Mouse (Mus musculus) cortical plate, adult 2 months (tissue): Measurements from ENCODE around the gene Il1a. TPM values are rescaled to one million over a fixed set of nuclear protein-coding genes. Genes with fewer than 3 reads are reported as not detected.

Experiments used
- H3K27ac ChIP-seq: fragments of 200-500 bp; 2 replicates; pipeline ENCODE4 v1.5.1; 2012; ENCODE audit warnings: low read length, control low read depth, inconsistent platforms; ENCODE audit not compliant: insufficient read depth
- H3K4me1 ChIP-seq: fragments of 200-500 bp; 2 replicates; pipeline ENCODE4 v1.6.1; 2011; ENCODE audit warnings: low read length; ENCODE audit not compliant: control insufficient read depth, insufficient read depth
- H3K4me3 ChIP-seq: fragments of 200-500 bp; 2 replicates; pipeline ENCODE4 v1.5.1; 2011; ENCODE audit warnings: mild to moderate bottlenecking, low read length, control low read depth; ENCODE audit not compliant: insufficient read depth
- CTCF ChIP-seq: fragments of 200-500 bp; IDR thresholded peaks from 2 replicates; pipeline ENCODE4 v1.5.1; 2011; ENCODE audit warnings: mild to moderate bottlenecking, control low read depth, low read length; ENCODE audit not compliant: insufficient read depth; ENCODE audit errors: extremely low read depth
- POLR2A ChIP-seq: fragments of 200-500 bp; IDR thresholded peaks from 2 replicates; pipeline ENCODE4 v1.6.1; 2011; ENCODE audit warnings: mild to moderate bottlenecking, low read length, control low read depth; ENCODE audit not compliant: insufficient read depth; ENCODE audit errors: extremely low read depth
- polyA plus RNA-seq: library from polyadenylated mRNA; depleted of rRNA; stranded (reverse); fragments of >200 nt; gene quantifications from 2 replicates; pipeline ENCODE4 v1.2.3, GENCODE M21; 2012; rRNA removed

The Il1a gene
- polyA plus RNA-seq = 1.2 and 1.4 TPM in 2 replicates

- H3K4me3 ChIP-seq = no peak within 1 kb of the TSS
- no peaks in the 10 kb centered on the region for H3K4me1 ChIP-seq
- no peak within 1 kb of the TSS for H3K27ac ChIP-seq
- no peak for TF ChIP-seq CTCF
- no peak for TF ChIP-seq POLR2A
Observed at GRCm38 (mm10) chr2:129309836-129310235, at the start of gene Il1a. Il1a (minus strand) TSS chr2:129309972.

- no peak overlapping the region for H3K4me3 ChIP-seq
- no peak overlapping the region for H3K27ac ChIP-seq
- TF ChIP-seq CTCF = no peak
- TF ChIP-seq POLR2A = no peak
- no peaks in the 10 kb centered on the region for H3K4me1 ChIP-seq
Observed at GRCm38 (mm10) chr2:129338138-129338621, 28.4 kb upstream of the Il1a start.

- no peak for TF ChIP-seq POLR2A
- TF ChIP-seq CTCF = no peak
- no peaks in the 10 kb centered on the region for H3K4me1 ChIP-seq
- no peak overlapping the region for H3K27ac ChIP-seq
- H3K4me3 ChIP-seq = no peak overlapping the region
Observed at GRCm38 (mm10) chr2:129333471-129333870, 23.7 kb upstream of the Il1a start.

- H3K27ac ChIP-seq = no peak overlapping the region
- no peaks in the 10 kb centered on the region for H3K4me1 ChIP-seq
- TF ChIP-seq CTCF (no peak), POLR2A (no peak)
- no peak overlapping the region for H3K4me3 ChIP-seq
Observed at GRCm38 (mm10) chr2:129330540-129330939, 20.8 kb upstream of the Il1a start.

GRCm38 (mm10) chr2:129330024-129330423 is 20.3 kb upstream of the Il1a start:
- H3K4me3 ChIP-seq = no peak overlapping the region
- TF ChIP-seq POLR2A (no peak), CTCF (no peak)
- no peaks in the 10 kb centered on the region for H3K4me1 ChIP-seq
- H3K27ac ChIP-seq = no peak overlapping the region

- Histone ChIP-seq H3K4me1 (no peaks in the 10 kb centered on the region), H3K4me3 (no peak overlapping the region), H3K27ac (no peak overlapping the region)
- TF ChIP-seq POLR2A (no peak), CTCF (no peak)
Observed at GRCm38 (mm10) chr2:129328238-129328637, 18.5 kb upstream of the Il1a start.

- no peaks in the 10 kb centered on the region for H3K4me1 ChIP-seq
- no peak overlapping the region for H3K27ac ChIP-seq
- no peak for TF ChIP-seq POLR2A
- TF ChIP-seq CTCF = no peak
- no peak overlapping the region for H3K4me3 ChIP-seq
Observed at GRCm38 (mm10) chr2:129324216-129324615, 14.4 kb upstream of the Il1a start.

GRCm38 (mm10) chr2:129322117-129322635 is 12.4 kb upstream of the Il1a start:
- H3K27ac ChIP-seq = no peak overlapping the region
- no peaks in the 10 kb centered on the region for H3K4me1 ChIP-seq
- TF ChIP-seq CTCF (no peak), POLR2A (no peak)
- no peak overlapping the region for H3K4me3 ChIP-seq

GRCm38 (mm10) chr2:129320033-129320605 is 10.3 kb upstream of the Il1a start:
- H3K4me1 ChIP-seq = no peaks in the 10 kb centered on the region
- no peak overlapping the region for H3K4me3 ChIP-seq
- no peak for TF ChIP-seq CTCF
- no peak for TF ChIP-seq POLR2A
- H3K27ac ChIP-seq = 0 out of 2 replicates have a peak overlapping the region, but pooled peaks have one; percentile 60

- no peak overlapping the region for H3K4me3 ChIP-seq
- no peaks in the 10 kb centered on the region for H3K4me1 ChIP-seq
- TF ChIP-seq POLR2A = no peak
- TF ChIP-seq CTCF = no peak
- no peak overlapping the region for H3K27ac ChIP-seq
Observed at GRCm38 (mm10) chr2:129315831-129316230, 6.1 kb upstream of the Il1a start.
